Mouse (Mus musculus) liver, embryonic 12.5 days (tissue): ENCODE data around the gene Edem1. TPM values are rescaled to one million over a fixed set of nuclear protein-coding genes. Genes with fewer than 3 reads are reported as not detected.
A peak's percentile ranks its signal among the peaks of the same experiment; 100 is the strongest.
"Not testable (repeated sequence)": the region's sequence is repeated elsewhere in the genome, so short reads cannot be mapped to it uniquely, and the experiment has no call there.

Experiments used
- ATAC-seq: fragments of 200-750 bp; cut with Nextera tagmentation; 2 replicates; pipeline ENCODE4 v1.8.0; 2017; ENCODE audit warnings: moderate number of reproducible peaks, mild to moderate bottlenecking, moderate library complexity
- H3K27ac ChIP-seq: fragments of 300-500 bp; sonication (generic); 2 replicates; pipeline ENCODE4 v1.5.1; 2016; ENCODE audit warnings: mild to moderate bottlenecking
- H3K27me3 ChIP-seq: fragments of 300-500 bp; sonication (generic); replicated peaks from 2 replicates; pipeline ENCODE4 v1.6.1; 2016; ENCODE audit warnings: mild to moderate bottlenecking, moderate library complexity
- H3K36me3 ChIP-seq: fragments of 300-500 bp; sonication (generic); 2 replicates; pipeline ENCODE4 v1.6.1; 2016; ENCODE audit warnings: mild to moderate bottlenecking, moderate library complexity
- H3K4me1 ChIP-seq: fragments of 300-500 bp; sonication (generic); 2 replicates; pipeline ENCODE4 v1.6.1; 2016
- H3K4me2 ChIP-seq: fragments of 300-500 bp; sonication (generic); 2 replicates; pipeline ENCODE4 v1.6.1; 2016; ENCODE audit warnings: mild to moderate bottlenecking, moderate library complexity
- H3K4me3 ChIP-seq: fragments of 300-500 bp; sonication (generic); 2 replicates; pipeline ENCODE4 v1.5.1; 2016; ENCODE audit warnings: mild to moderate bottlenecking, moderate library complexity
- H3K9ac ChIP-seq: fragments of 300-500 bp; sonication (generic); 2 replicates; pipeline ENCODE4 v1.6.1; 2016; ENCODE audit warnings: mild to moderate bottlenecking, moderate library complexity
- H3K9me3 ChIP-seq: fragments of 300-500 bp; sonication (generic); replicated peaks from 2 replicates; pipeline ENCODE4 v1.6.1; 2016; ENCODE audit warnings: mild to moderate bottlenecking, moderate library complexity
- WGBS: fragments of 180-500 bp; shearing (Covaris S2); methylation state at CpG from one replicate; pipeline ENCODE4 v1.1.7; 2016; ENCODE audit not compliant: insufficient replicate concordance; 5-methylcytosine and 5-hydroxymethylcytosine counted together
- polyA plus RNA-seq: library from polyadenylated mRNA; unstranded; fragments of >200 nt; fragmentation: Nextera tagmentation; extraction: Ambion mirVana; gene quantifications from 2 replicates; pipeline ENCODE4 v1.2.1, GENCODE M21; 2016

Gene Edem1
- polyA plus RNA-seq, 1 experiment from 2014 or later = 30.8 TPM

DNA sequence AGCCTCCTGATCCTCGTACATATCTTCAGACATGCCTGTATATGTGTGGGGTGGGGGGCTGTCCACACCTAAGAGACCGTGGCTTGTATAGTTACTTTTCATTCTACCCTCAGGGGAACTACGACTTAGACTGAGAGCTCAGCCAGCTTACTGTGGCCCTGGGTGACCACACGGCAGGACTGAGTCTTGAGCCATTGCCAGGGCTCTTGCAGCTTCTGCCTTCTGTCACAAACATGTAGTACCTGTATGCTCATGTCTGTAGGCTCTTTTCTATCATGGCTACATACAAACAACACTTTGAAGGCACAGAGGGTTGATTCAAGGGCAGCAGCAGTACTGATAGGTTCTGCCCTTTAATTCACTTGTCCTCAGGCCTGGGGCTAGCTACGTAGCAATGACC, 24.5 kb downstream of the Edem1 start:
- H3K9ac ChIP-seq = no peak overlapping the region
- no peaks in the 10 kb centered on the region for H3K27me3 ChIP-seq
- 80% methylated on average over 5 of the region's 5 CpGs for WGBS
- no peak overlapping the region for H3K27ac ChIP-seq
- H3K9me3 ChIP-seq = no peaks in the 10 kb centered on the region
- H3K4me1 ChIP-seq = no peaks in the 10 kb centered on the region
- ATAC-seq = no peak
- H3K4me3 ChIP-seq = no peak overlapping the region
- no peak overlapping the region for H3K4me2 ChIP-seq
- peaks cover 85% of the 10 kb centered on the region for H3K36me3 ChIP-seq

GRCm38 (mm10) chr6:108858583-108858982, 30.1 kb downstream of the Edem1 start:
- ATAC-seq = no peak
- no peak overlapping the region for H3K4me3 ChIP-seq
- no peaks in the 10 kb centered on the region for H3K4me1 ChIP-seq
- no peak overlapping the region for H3K4me2 ChIP-seq
- H3K9me3 ChIP-seq = no peaks in the 10 kb centered on the region
- H3K36me3 ChIP-seq = peaks cover 42% of the 10 kb centered on the region
- no peak overlapping the region for H3K9ac ChIP-seq
- no peaks in the 10 kb centered on the region for H3K27me3 ChIP-seq
- H3K27ac ChIP-seq = no peak overlapping the region
- WGBS = 87% methylated on average over 9 of the region's 9 CpGs

- Histone ChIP-seq H3K36me3 (peaks cover 18% of the 10 kb centered on the region), H3K9me3 (no peaks in the 10 kb centered on the region), H3K27ac (no peak overlapping the region), H3K27me3 (no peaks in the 10 kb centered on the region), H3K4me3 (no peak overlapping the region), H3K9ac (no peak overlapping the region), H3K4me1 (no peaks in the 10 kb centered on the region), H3K4me2 (no peak overlapping the region)
- 88% methylated on average over 1 of the region's 1 CpGs for WGBS
- ATAC-seq = no peak
Measured at GRCm38 (mm10) chr6:108861226-108861625, 32.8 kb downstream of the Edem1 start.

GRCm38 (mm10) chr6:108862548-108862947, 34.1 kb downstream of the Edem1 start:
- no peaks in the 10 kb centered on the region for H3K27me3 ChIP-seq
- H3K36me3 ChIP-seq = peaks cover 10% of the 10 kb centered on the region; the same call in 1 of the 2 replicates

GRCm38 (mm10) chr6:108866317-108866716, 37.9 kb downstream of the Edem1 start:
- H3K4me1 ChIP-seq = no peaks in the 10 kb centered on the region
- H3K4me2 ChIP-seq = no peak overlapping the region
- no peaks in the 10 kb centered on the region for H3K27me3 ChIP-seq
- 54% methylated on average over 5 of the region's 5 CpGs for WGBS
- H3K27ac ChIP-seq = no peak overlapping the region
- no peak for ATAC-seq
- no peak overlapping the region for H3K4me3 ChIP-seq
- no peak overlapping the region for H3K9ac ChIP-seq
- H3K9me3 ChIP-seq = no peaks in the 10 kb centered on the region
- no peaks in the 10 kb centered on the region for H3K36me3 ChIP-seq

More at GRCm38 (mm10) chr6:108862548-108862947, 34.1 kb downstream of the Edem1 start:
- Histone ChIP-seq H3K27ac (no peak overlapping the region), H3K4me2 (no peak overlapping the region), H3K4me1 (no peaks in the 10 kb centered on the region), H3K4me3 (no peak overlapping the region), H3K9me3 (no peaks in the 10 kb centered on the region), H3K9ac (no peak overlapping the region)
- WGBS = 51% methylated on average over 2 of the region's 2 CpGs
- peak; percentile 27; the same call in 1 of the 2 replicates for ATAC-seq

DNA sequence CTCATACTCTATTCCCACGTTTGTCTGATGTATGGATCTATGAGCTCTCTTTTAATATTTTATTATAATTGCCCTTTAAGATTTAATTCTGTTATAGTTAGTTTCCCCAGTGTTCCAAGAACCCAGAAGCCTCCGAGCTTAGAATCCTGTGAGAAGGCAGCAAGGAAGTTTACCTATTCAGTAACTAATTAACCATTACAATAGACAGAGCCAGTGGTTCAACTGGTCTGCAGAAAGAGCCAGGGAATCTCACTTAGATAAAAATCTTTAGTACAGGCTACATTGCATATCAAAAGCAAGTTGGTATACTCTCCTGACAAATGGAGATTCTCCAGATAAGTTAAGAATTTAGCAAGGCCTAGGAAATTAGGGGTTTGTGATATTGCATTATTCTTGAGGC, 40.6 kb downstream of the Edem1 start:
- not testable (repeated sequence) for H3K27me3 ChIP-seq, H3K4me3 ChIP-seq, ATAC-seq, H3K9ac ChIP-seq, H3K4me2 ChIP-seq, H3K27ac ChIP-seq, H3K4me1 ChIP-seq, H3K36me3 ChIP-seq, H3K9me3 ChIP-seq
- WGBS = 50% methylated on average over 2 of the region's 2 CpGs

- no peaks in the 10 kb centered on the region for H3K27me3 ChIP-seq
- no peak overlapping the region for H3K4me3 ChIP-seq
- 66% methylated on average over 2 of the region's 2 CpGs for WGBS
- H3K4me2 ChIP-seq = no peak overlapping the region
- no peaks in the 10 kb centered on the region for H3K9me3 ChIP-seq
- no peak for ATAC-seq
- no peak overlapping the region for H3K27ac ChIP-seq
- no peaks in the 10 kb centered on the region for H3K36me3 ChIP-seq
- H3K4me1 ChIP-seq = no peaks in the 10 kb centered on the region
- H3K9ac ChIP-seq = no peak overlapping the region
Measured at GRCm38 (mm10) chr6:108870421-108870820, 42.0 kb downstream of the Edem1 start.

DNA sequence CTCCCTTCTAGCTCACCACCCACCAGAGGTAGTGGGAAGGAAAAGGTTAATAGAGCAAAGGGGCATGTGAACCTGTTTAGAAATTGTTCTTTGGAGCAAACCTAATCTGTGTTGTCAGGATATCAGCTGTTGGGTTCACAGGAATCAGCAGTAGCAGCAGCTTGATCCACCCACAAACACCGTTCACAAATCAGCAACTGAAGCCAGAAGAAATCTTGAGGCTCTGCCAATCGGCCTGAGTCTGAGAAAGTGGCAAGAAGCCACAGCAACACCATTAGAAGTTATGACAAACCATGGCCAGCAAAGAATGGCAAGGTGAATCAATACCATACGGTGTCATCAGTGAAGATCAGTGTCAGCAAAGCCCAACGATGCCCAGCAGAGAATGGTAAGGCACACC, 42.8 kb downstream of the Edem1 start:
- Histone ChIP-seq H3K27me3 (no peaks in the 10 kb centered on the region), H3K4me3 (no peak overlapping the region), H3K9ac (no peak overlapping the region), H3K9me3 (no peaks in the 10 kb centered on the region), H3K4me2 (no peak overlapping the region), H3K36me3 (no peaks in the 10 kb centered on the region), H3K27ac (no peak overlapping the region), H3K4me1 (no peaks in the 10 kb centered on the region)
- no peak for ATAC-seq
- WGBS = 75% methylated on average over 4 of the region's 4 CpGs

GRCm38 (mm10) chr6:108875344-108875743, 46.9 kb downstream of the Edem1 start:
- no peak overlapping the region for H3K4me2 ChIP-seq
- H3K4me1 ChIP-seq = no peaks in the 10 kb centered on the region
- H3K9me3 ChIP-seq = no peaks in the 10 kb centered on the region
- no peaks in the 10 kb centered on the region for H3K27me3 ChIP-seq
- no peak overlapping the region for H3K27ac ChIP-seq
- no peak overlapping the region for H3K4me3 ChIP-seq
- no peak for ATAC-seq
- 42% methylated on average over 1 of the region's 1 CpGs for whole genome bisulfite sequencing
- H3K9ac ChIP-seq = no peak overlapping the region
- no peaks in the 10 kb centered on the region for H3K36me3 ChIP-seq

GRCm38 (mm10) chr6:108876052-108876451, 47.6 kb downstream of the Edem1 start:
- Histone ChIP-seq H3K4me3 (no peak overlapping the region), H3K27ac (no peak overlapping the region), H3K9me3 (peaks cover under 1% of the 10 kb centered on the region; the same call in 1 of the 2 replicates), H3K27me3 (no peaks in the 10 kb centered on the region), H3K36me3 (no peaks in the 10 kb centered on the region), H3K4me1 (no peaks in the 10 kb centered on the region), H3K4me2 (peak overlapping the region; percentile 24; the same call in 1 of the 2 replicates), H3K9ac (no peak overlapping the region)
- no peak for ATAC-seq
- 22% methylated on average over 5 of the region's 5 CpGs for WGBS

GRCm38 (mm10) chr6:108876486-108876885, 48.0 kb downstream of the Edem1 start:
- H3K27me3 ChIP-seq = no peaks in the 10 kb centered on the region
- H3K36me3 ChIP-seq = no peaks in the 10 kb centered on the region
- WGBS = 38% methylated on average over 2 of the region's 2 CpGs
- H3K9me3 ChIP-seq = peaks cover 5% of the 10 kb centered on the region; the same call in 1 of the 2 replicates
- H3K4me1 ChIP-seq = no peaks in the 10 kb centered on the region
- H3K9ac ChIP-seq = no peak overlapping the region
- ATAC-seq = no peak
- no peak overlapping the region for H3K4me2 ChIP-seq
- H3K4me3 ChIP-seq = no peak overlapping the region
- no peak overlapping the region for H3K27ac ChIP-seq

GRCm38 (mm10) chr6:108880368-108881013, 52.0 kb downstream of the Edem1 start:
- no peaks in the 10 kb centered on the region for H3K36me3 ChIP-seq
- no peak overlapping the region for H3K27ac ChIP-seq
- WGBS = 51% methylated on average over 4 of the region's 4 CpGs
- peaks cover 5% of the 10 kb centered on the region; the same call in 1 of the 2 replicates for H3K9me3 ChIP-seq
- no peaks in the 10 kb centered on the region for H3K4me1 ChIP-seq
- H3K4me3 ChIP-seq = no peak overlapping the region
- H3K4me2 ChIP-seq = no peak overlapping the region
- no peak overlapping the region for H3K9ac ChIP-seq
- no peak for ATAC-seq
- no peaks in the 10 kb centered on the region for H3K27me3 ChIP-seq

- Histone ChIP-seq H3K36me3 (no peaks in the 10 kb centered on the region), H3K4me1 (no peaks in the 10 kb centered on the region), H3K9me3 (peaks cover 5% of the 10 kb centered on the region; the same call in 1 of the 2 replicates), H3K9ac (no peak overlapping the region), H3K27ac (no peak overlapping the region), H3K4me2 (no peak overlapping the region), H3K4me3 (no peak overlapping the region), H3K27me3 (no peaks in the 10 kb centered on the region)
- WGBS = 74% methylated on average over 4 of the region's 4 CpGs
- ATAC-seq = no peak
Measured at GRCm38 (mm10) chr6:108881074-108881473, 52.6 kb downstream of the Edem1 start.
